Mouse (Mus musculus): ENCODE data around the gene Ccdc87. TPM values are rescaled to one million over a fixed set of nuclear protein-coding genes. Genes with fewer than 3 reads are reported as not detected.
"Not testable (repeated sequence)": the region's sequence is repeated elsewhere in the genome, so short reads cannot be mapped to it uniquely, and the experiment has no call there.

The Ccdc87 gene
- polyA plus RNA-seq, 1 experiment from 2014 or later = 0.35 TPM

DNA sequence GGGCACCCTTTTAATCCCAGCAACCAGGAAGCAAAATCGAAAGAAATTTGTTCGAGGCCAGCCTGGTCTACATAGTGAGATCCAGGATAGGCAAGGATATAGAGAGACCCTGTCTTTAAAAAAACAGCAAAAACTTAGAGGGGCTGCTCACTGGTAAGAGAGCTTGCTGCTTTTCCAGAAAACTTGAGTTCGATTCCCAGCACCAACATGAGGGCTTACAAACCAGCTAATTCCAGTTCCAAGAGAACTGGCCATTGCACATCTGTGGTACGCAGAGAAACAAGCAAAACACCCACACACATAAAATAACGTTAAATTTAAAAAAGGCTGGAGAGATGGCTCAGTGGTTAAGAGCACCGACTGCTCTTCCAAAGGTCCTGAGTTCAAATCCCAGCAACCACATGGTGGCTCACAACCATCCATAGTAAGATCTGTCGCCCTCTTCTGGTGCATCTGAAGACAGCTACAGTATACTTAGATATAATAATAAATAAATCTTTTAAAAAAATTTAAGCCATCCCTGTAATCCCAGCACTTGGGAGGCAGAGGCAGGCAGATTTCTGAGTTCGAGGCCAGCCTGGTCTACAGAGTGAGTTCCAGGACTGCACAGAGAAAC, 26.7 kb upstream of the Ccdc87 start:
- not testable (repeated sequence) for ATAC-seq (ENCODE audit: low read depth); H3K36me3 ChIP-seq; H3K27me3 ChIP-seq; H3K9me3 ChIP-seq
- Histone ChIP-seq H3K9ac (peak overlapping the region; percentile 81), H3K4me3 (peak overlapping the region; percentile 79), H3K4me1 (replicated peaks) (peaks cover 33% of the 10 kb centered on the region), H3K27ac (replicated peaks) (peak overlapping the region; percentile 91), H3K4me2 (peak overlapping the region; percentile 99)
- WGBS = 80% methylated on average over 8 of the region's 8 CpGs

DNA sequence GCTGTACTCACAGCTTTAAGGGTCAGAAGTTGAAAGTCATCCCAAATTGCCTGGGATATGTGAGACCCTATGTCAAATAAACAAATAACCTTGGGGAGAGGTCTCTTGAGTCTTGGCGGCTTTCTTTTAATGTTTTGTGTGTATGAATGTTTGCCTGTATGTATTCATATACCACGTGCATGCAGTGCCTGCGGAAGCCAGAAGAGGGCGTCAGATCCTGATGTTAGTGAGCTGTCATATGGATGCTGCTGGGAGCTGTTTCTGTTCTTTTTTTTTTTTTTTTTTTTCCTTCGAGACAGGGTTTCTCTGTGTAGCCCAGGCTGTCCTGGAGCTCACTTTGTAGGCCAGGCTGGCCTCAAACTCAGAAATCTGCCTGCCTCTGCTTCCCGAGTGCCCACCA, 26.2 kb upstream of the Ccdc87 start:
- no peaks in the 10 kb centered on the region for H3K9me3 ChIP-seq
- H3K27ac ChIP-seq (replicated peaks) = no peak overlapping the region
- no peaks in the 10 kb centered on the region for H3K36me3 ChIP-seq
- H3K9ac ChIP-seq = no peak overlapping the region
- no peak overlapping the region for H3K4me3 ChIP-seq
- no peaks in the 10 kb centered on the region for H3K27me3 ChIP-seq
- peaks cover 27% of the 10 kb centered on the region for H3K4me1 ChIP-seq (replicated peaks)
- no peak for ATAC-seq (ENCODE audit: low read depth)
- WGBS = 83% methylated on average over 6 of the region's 6 CpGs
- no peak overlapping the region for H3K4me2 ChIP-seq

DNA sequence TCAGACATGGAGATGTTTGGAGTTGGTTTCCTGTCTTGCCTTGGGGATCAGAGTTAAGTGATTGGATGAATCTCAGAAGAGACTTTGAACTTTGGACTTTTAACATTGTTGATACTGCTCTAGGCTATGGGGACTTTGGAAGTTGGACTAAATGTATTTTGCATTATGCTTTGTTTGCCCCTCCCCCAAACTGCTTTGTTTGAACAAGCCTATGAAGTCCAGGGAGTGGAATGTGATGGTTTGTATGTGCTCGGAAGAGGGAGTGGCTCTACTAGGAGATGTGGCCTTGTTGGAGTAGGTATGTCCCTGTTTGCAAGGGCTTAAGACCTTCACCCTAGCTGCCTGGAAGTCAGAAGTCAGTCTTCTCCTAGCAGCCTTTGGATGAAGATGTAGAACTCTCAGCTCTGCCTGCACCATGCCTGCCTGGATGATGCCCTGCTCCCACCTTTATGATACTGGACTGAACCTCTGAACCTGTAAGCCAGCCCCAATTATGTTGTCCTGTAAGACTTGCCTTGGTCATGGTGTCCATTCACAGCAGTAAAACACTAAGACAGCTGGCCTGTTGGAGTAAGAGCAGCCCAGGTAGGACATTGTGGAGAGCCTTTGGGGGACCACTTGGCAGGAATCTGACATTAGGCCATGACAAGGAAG, 21.9 kb upstream of the Ccdc87 start:
- ATAC-seq (ENCODE audit: low read depth) = no peak

DNA sequence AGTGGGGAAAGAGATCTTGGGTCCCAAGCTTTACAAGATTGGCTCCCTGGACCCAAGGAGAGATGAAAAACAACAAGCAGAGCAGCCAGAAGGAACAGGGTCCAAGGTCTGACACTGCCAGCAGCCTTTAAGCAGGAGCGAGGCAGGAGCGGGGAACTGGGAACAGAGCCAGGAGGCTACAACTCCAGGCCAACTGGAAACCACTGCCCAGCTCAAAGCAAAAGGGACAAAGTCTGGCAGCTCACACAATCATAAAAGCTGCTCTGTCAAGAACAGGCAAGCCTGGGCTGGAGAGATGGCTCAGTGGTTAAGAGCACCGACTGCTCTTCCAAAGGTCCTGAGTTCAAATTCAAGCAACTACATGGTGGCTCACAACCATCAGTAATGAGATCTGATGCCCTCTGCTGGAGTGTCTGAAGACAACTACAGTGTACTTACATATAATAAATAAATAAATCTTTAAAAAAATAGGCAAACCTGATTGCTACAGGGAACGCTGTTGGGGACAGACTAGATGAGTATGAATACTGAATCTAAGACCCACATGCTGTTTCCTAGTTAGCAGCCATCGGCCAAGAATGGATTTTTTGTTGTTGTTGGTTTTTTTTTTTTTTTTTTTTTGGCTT, 18.4 kb upstream of the Ccdc87 start:
- Histone ChIP-seq H3K36me3 (peaks cover 16% of the 10 kb centered on the region), H3K4me3 (no peak overlapping the region), H3K27ac (replicated peaks) (no peak overlapping the region), H3K4me1 (replicated peaks) (no peaks in the 10 kb centered on the region), H3K27me3 (no peaks in the 10 kb centered on the region), H3K9ac (no peak overlapping the region), H3K9me3 (no peaks in the 10 kb centered on the region), H3K4me2 (no peak overlapping the region)
- 88% methylated on average over 5 of the region's 5 CpGs for WGBS
- no peak for ATAC-seq (ENCODE audit: low read depth)

More for the DNA sequence above, 21.9 kb upstream of the Ccdc87 start:
- Histone ChIP-seq H3K9ac (no peak overlapping the region), H3K4me3 (no peak overlapping the region), H3K27me3 (no peaks in the 10 kb centered on the region), H3K36me3 (no peaks in the 10 kb centered on the region), H3K4me1 (replicated peaks) (peaks cover 1% of the 10 kb centered on the region; the same call in 1 of the 2 replicates), H3K9me3 (no peaks in the 10 kb centered on the region), H3K4me2 (no peak overlapping the region), H3K27ac (replicated peaks) (no peak overlapping the region)
- WGBS = 61% methylated on average over 1 of the region's 1 CpGs

DNA sequence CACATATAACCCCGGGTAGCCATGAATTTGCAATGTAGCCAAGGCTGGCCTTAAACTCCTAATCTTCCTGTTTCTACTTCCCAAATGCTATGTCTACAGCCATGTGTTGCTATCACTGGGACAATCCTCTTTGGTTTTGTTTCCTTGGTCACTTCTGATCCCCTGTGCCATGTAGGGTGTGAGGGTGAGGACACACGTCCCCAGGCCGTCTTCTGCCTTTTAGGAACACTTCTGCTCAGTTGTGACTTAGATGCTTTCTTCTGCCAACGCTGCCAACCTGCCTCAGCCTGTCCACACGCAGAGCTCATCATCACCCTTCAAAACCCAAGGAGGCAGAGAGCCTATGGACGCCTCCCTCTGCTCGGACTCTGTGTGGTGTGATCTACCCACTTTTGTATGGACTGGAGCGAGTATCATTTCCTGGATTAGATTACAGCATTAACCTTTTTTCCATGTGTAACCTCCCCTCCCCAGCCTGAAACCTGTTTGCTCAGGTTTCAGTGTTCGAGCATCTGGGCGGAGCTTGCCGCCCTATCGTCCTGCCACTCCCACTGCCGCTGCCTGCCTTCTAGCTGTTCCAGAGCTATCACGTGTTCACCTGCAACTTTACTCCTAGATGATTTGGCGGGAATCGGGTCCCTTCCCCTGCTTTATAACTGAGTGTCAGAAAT, 10.6 kb upstream of the Ccdc87 start:
- peaks cover 35% of the 10 kb centered on the region for H3K36me3 ChIP-seq
- no peak overlapping the region for H3K4me3 ChIP-seq
- H3K9ac ChIP-seq = no peak overlapping the region
- no peak for ATAC-seq (ENCODE audit: low read depth)
- WGBS = 57% methylated on average over 16 of the region's 16 CpGs
- H3K4me2 ChIP-seq = no peak overlapping the region
- H3K27ac ChIP-seq (replicated peaks) = no peak overlapping the region
- H3K9me3 ChIP-seq = no peaks in the 10 kb centered on the region
- H3K4me1 ChIP-seq (replicated peaks) = peaks cover 8% of the 10 kb centered on the region; the same call in 1 of the 2 replicates
- H3K27me3 ChIP-seq = no peaks in the 10 kb centered on the region

DNA sequence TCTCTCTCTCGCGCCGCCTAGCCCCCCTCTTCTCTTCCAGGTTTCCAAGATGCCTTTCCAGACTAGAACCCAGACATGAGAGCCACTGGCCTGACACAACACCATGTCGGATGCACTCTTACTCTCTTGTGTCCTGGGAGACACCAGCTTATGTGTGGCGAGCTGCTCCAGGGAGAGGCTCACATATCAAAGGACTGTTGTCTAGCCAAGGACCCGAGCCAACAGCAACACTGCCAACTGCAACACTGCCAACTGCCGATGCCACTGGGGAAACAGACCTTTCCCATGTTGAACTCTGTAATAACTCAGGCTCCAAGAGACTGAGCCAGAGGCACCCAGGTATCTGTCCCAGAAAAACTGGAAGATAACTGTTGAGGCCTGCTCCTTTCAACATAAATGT, 10.0 kb upstream of the Ccdc87 start:
- Histone ChIP-seq H3K9me3 (no peaks in the 10 kb centered on the region), H3K27me3 (no peaks in the 10 kb centered on the region), H3K27ac (replicated peaks) (no peak overlapping the region), H3K4me2 (no peak overlapping the region), H3K36me3 (peaks cover 35% of the 10 kb centered on the region), H3K4me3 (no peak overlapping the region), H3K4me1 (replicated peaks) (peaks cover 8% of the 10 kb centered on the region; the same call in 1 of the 2 replicates), H3K9ac (no peak overlapping the region)
- 64% methylated on average over 7 of the region's 7 CpGs for WGBS
- ATAC-seq (ENCODE audit: low read depth) = no peak

DNA sequence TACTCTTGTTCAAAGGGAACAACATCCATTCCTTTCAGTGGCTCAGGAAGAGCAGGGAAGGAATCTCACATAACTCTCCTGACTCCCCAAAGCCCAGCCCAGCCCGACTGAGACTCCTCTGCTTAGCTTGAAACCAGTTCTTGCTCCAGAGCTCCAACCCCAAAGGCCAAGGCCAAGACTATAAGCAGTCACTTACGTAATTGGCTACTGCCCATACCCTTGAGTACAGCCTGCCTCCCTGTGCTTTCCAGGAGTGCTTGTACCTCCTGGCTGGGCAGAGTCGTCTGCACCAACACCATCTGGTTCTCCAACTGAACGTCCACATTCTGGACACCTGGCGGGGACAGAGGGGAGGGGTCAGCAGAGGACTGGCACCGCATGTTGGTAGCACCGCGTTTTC, 5.2 kb upstream of the Ccdc87 start:
- peaks cover 7% of the 10 kb centered on the region for H3K36me3 ChIP-seq
- no peaks in the 10 kb centered on the region for H3K9me3 ChIP-seq
- no peak overlapping the region for H3K27ac ChIP-seq (replicated peaks)
- whole genome bisulfite sequencing = 91% methylated on average over 8 of the region's 8 CpGs
- no peak for ATAC-seq (ENCODE audit: low read depth)
- H3K4me1 ChIP-seq (replicated peaks) = peaks cover 24% of the 10 kb centered on the region
- H3K9ac ChIP-seq = no peak overlapping the region
- no peak overlapping the region for H3K4me2 ChIP-seq
- no peak overlapping the region for H3K4me3 ChIP-seq
- H3K27me3 ChIP-seq = no peaks in the 10 kb centered on the region

DNA sequence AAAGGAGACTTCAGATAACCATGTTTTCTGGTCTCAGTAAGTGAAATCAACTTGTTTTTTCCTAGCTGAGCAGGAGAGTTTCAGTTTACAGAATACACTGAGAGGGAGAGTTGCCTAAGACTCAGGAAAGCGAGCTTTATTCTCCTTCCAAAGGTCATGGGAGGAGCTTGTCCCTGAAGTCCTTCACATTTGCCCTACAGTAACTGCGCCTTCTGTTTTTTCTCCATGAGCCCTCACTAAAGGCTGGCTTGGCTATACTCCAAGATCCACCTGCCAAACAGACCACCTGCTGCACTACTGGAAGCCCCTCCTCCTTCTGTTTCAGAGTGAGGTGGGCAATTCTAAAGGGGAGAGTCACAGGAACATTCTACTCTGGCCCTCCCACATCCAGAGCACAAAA, 3.1 kb upstream of the Ccdc87 start:
- no peak overlapping the region for H3K4me3 ChIP-seq
- no peak for ATAC-seq (ENCODE audit: low read depth)
- 76% methylated on average over 2 of the region's 2 CpGs for WGBS
- peaks cover 17% of the 10 kb centered on the region for H3K27me3 ChIP-seq
- peaks cover 31% of the 10 kb centered on the region for H3K4me1 ChIP-seq (replicated peaks)
- H3K27ac ChIP-seq (replicated peaks) = no peak overlapping the region
- H3K4me2 ChIP-seq = no peak overlapping the region
- H3K9ac ChIP-seq = no peak overlapping the region
- H3K9me3 ChIP-seq = no peaks in the 10 kb centered on the region
- peaks cover 7% of the 10 kb centered on the region for H3K36me3 ChIP-seq

DNA sequence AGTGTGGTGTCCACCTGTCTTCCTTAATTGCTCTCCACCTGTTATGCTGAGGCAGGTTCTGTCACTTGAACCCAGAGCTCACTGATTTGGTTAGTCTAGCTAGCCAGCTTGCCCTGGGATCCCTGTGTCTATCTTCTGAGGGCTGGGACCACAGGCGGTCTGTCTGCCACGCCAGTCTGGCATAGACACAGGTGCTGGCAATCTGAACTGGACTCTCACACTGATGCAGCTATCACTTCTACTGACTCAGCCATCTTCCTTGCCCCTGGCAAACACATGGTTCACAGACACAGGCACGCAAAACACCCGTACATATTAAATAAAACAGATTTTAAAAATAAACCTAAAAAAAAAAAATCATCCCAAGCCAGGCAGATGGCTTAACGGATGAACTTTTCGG, 2.1 kb upstream of the Ccdc87 start:
- Histone ChIP-seq H3K9me3 (no peaks in the 10 kb centered on the region), H3K27me3 (peaks cover 26% of the 10 kb centered on the region), H3K27ac (replicated peaks) (no peak overlapping the region), H3K4me2 (no peak overlapping the region), H3K4me1 (replicated peaks) (peaks cover 30% of the 10 kb centered on the region), H3K4me3 (no peak overlapping the region), H3K36me3 (peaks cover 7% of the 10 kb centered on the region), H3K9ac (no peak overlapping the region)
- 96% methylated on average over 6 of the region's 6 CpGs for WGBS
- ATAC-seq (ENCODE audit: low read depth) = no peak

DNA sequence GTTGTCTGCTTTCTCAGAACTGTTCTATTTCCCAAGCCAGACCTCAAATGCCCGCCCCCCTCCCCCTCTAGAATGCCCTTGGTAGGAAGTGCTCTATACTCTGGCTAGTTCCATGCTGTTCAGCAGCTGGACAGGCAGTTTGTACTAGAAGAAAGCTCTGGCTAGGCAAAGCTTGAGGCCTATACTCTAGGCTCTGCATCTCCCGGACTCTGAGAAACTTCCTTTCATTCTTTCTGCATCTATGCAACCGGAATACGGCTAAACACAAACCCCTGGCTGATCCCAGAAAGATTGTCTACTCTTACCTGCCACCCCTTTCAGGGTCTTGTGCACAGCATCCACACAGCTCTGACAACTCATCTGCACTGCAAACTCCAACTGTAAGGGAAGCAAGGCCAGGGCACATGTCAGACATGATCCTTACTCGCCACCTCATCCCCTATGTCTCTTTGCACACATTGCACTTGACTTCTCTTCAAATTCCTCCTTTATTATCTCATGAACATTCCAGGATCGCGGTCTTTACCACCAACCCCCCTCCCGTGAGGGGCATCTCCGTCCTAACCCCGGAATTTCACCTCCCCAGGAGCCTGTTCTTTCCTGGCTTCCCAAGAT, 533 bp upstream of the Ccdc87 start:
- peak; percentile 48 for ATAC-seq (ENCODE audit: low read depth)

DNA sequence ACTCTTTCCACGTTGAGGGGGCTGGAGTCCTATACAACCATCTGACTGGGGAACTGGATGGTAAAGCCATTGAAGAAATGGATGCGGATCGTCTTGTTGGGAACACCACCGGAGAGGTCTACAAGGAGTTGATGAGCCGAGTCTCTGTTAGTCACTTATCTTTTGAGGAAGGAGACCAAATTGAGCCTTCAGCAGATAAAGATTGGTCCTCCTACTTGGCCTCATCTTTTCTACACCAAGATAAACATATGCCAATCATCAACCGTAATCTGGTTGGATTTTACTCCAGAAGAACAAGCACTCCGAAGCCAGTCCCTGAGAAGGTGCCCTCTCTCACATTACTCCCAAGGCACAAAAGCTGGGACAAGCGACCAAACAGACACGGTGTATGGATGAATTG, 1.7 kb downstream of the Ccdc87 start:
- Histone ChIP-seq H3K27me3 (peaks cover 38% of the 10 kb centered on the region), H3K36me3 (no peaks in the 10 kb centered on the region), H3K4me1 (replicated peaks) (peaks cover 23% of the 10 kb centered on the region), H3K27ac (replicated peaks) (no peak overlapping the region), H3K9ac (no peak overlapping the region), H3K4me3 (no peak overlapping the region), H3K4me2 (no peak overlapping the region), H3K9me3 (no peaks in the 10 kb centered on the region)
- no peak for ATAC-seq (ENCODE audit: low read depth)
- 85% methylated on average over 9 of the region's 9 CpGs for WGBS

More for the DNA sequence above, 533 bp upstream of the Ccdc87 start:
- H3K27me3 ChIP-seq = peaks cover 38% of the 10 kb centered on the region
- H3K36me3 ChIP-seq = 0 out of 2 replicates have a peak, but pooled peaks cover 2% of the 10 kb centered on the region
- 36% methylated on average over 10 of the region's 10 CpGs for WGBS
- no peaks in the 10 kb centered on the region for H3K9me3 ChIP-seq
- peaks cover 23% of the 10 kb centered on the region for H3K4me1 ChIP-seq (replicated peaks)
- H3K9ac ChIP-seq = peak overlapping the region; percentile 81
- H3K4me2 ChIP-seq = peak overlapping the region; percentile 97
- H3K4me3 ChIP-seq = peak overlapping the region; percentile 56
- no peak overlapping the region for H3K27ac ChIP-seq (replicated peaks)

DNA sequence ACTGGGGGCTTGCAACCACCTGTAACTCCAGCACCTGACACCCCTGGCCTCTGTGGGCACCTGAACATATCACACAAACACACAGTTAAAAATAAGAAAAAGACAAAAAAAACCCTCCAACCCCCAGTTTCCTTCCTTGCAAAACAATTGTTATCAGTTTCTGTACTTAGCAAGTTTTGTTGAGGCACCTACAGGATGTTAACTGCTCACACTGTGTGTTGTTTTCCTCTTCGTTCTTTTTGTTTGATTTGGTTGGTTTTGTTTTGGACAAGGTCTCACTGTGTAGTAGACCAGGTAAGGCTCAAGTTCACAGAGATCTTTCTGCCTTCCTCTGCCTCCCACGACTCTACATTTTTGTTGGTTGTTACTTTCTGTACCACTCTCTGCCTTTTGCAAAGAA, 3.4 kb downstream of the Ccdc87 start:
- 76% methylated on average over 2 of the region's 2 CpGs for WGBS
- no peak overlapping the region for H3K4me3 ChIP-seq
- no peaks in the 10 kb centered on the region for H3K9me3 ChIP-seq

More for the DNA sequence above, 3.4 kb downstream of the Ccdc87 start:
- peaks cover 41% of the 10 kb centered on the region for H3K27me3 ChIP-seq
- ATAC-seq (ENCODE audit: low read depth) = no peak
- H3K36me3 ChIP-seq = no peaks in the 10 kb centered on the region
- no peak overlapping the region for H3K9ac ChIP-seq
- no peak overlapping the region for H3K27ac ChIP-seq (replicated peaks)
- H3K4me1 ChIP-seq (replicated peaks) = peaks cover 21% of the 10 kb centered on the region
- no peak overlapping the region for H3K4me2 ChIP-seq
